Mouse (Mus musculus): Measurements from ENCODE around the gene Boc.

GRCm38 (mm10) chr16:44523595-44523994 lies 35.1 kb downstream of the Boc start:
- TF ChIP-seq POLR2A (IDR thresholded peaks at IDR 0.05; ENCODE audit: extremely low read depth, insufficient read depth, low read length) (no peak), CTCF (IDR thresholded peaks at IDR 0.05; ENCODE audit: extremely low read depth, insufficient read depth, low read length) (no peak)
